Mouse (Mus musculus): Measurements from ENCODE around the gene Ift43.

The Ift43 gene

GRCm38 (mm10) chr12:86079202-86079667, 3.1 kb upstream of the Ift43 start:
- peak; percentile 95 for DNase-seq

- no peak for DNase-seq
These were observed 3.5 kb downstream of the Ift43 start for GRCm38 (mm10) chr12:86085873-86086272.

GRCm38 (mm10) chr12:86086550-86086949, 4.2 kb downstream of the Ift43 start:
- DNase-seq, result no peak

GRCm38 (mm10) chr12:86088042-86088441, 5.7 kb downstream of the Ift43 start:
- DNase-seq, result no peak

- no peak for DNase-seq
These were observed 8.4 kb downstream of the Ift43 start for GRCm38 (mm10) chr12:86090764-86091163.

- DNase-seq, result peak; percentile 47
These were observed 9.3 kb downstream of the Ift43 start for GRCm38 (mm10) chr12:86091601-86092132.

GRCm38 (mm10) chr12:86094075-86094474, 11.7 kb downstream of the Ift43 start:
- no peak for DNase-seq

GRCm38 (mm10) chr12:86095806-86096205, 13.5 kb downstream of the Ift43 start:
- DNase-seq, result no peak

- DNase-seq, result no peak
These were observed 15.4 kb downstream of the Ift43 start for GRCm38 (mm10) chr12:86097781-86098180.

- DNase-seq, result no peak
These were observed 18.4 kb downstream of the Ift43 start for GRCm38 (mm10) chr12:86100711-86101110.

- DNase-seq, result peak; percentile 52
These were observed 20.3 kb downstream of the Ift43 start for GRCm38 (mm10) chr12:86102686-86103085.

- DNase-seq, result peak; percentile 42
These were observed 21.1 kb downstream of the Ift43 start for GRCm38 (mm10) chr12:86103391-86103790.

GRCm38 (mm10) chr12:86103852-86104251, 21.5 kb downstream of the Ift43 start:
- DNase-seq, result peak; percentile 55

- peak; percentile 44 for DNase-seq
These were observed 22.0 kb downstream of the Ift43 start for GRCm38 (mm10) chr12:86104297-86104696.

- DNase-seq, result no peak
These were observed 23.2 kb downstream of the Ift43 start for GRCm38 (mm10) chr12:86105546-86105945.

- no peak for DNase-seq
These were observed 23.7 kb downstream of the Ift43 start for GRCm38 (mm10) chr12:86106086-86106485.

GRCm38 (mm10) chr12:86107645-86108044, 25.3 kb downstream of the Ift43 start:
- DNase-seq, result no peak

GRCm38 (mm10) chr12:86109531-86109930, 27.2 kb downstream of the Ift43 start:
- DNase-seq, result no peak

- DNase-seq, result peak; percentile 52
These were observed 28.3 kb downstream of the Ift43 start for GRCm38 (mm10) chr12:86110637-86111036.

- DNase-seq, result no peak
These were observed 34.0 kb downstream of the Ift43 start for GRCm38 (mm10) chr12:86116295-86116835.

GRCm38 (mm10) chr12:86124016-86124415, 41.7 kb downstream of the Ift43 start:
- DNase-seq, result no peak

- DNase-seq, result peak; percentile 69
These were observed 45.8 kb downstream of the Ift43 start for GRCm38 (mm10) chr12:86128122-86128521.

- DNase-seq, result no peak
These were observed 46.7 kb downstream of the Ift43 start for GRCm38 (mm10) chr12:86129005-86129404.

- peak; percentile 50 for DNase-seq
These were observed 47.4 kb downstream of the Ift43 start for GRCm38 (mm10) chr12:86129696-86130095.

GRCm38 (mm10) chr12:86132799-86133198, 50.5 kb downstream of the Ift43 start:
- DNase-seq, result peak; percentile 24
